In genomic region chr1:119648205-119649111, GRCm38 (mm10) we compare ENCODE assay signal across 8 mouse cellular contexts. TPM values are rescaled to one million over a fixed set of nuclear protein-coding genes. Genes with fewer than 3 reads are reported as not detected.
DNase-seq lines count a peak whose midpoint lies in the region; ATAC-seq lines count a peak whose summit lies in the region.

Epb41l5 (minus strand) TSS chr1:119649000.

- H3K9ac ChIP-seq in lung, embryonic 16.5 days (ENCODE audit: low read length) = peak within 1 kb of the TSS; percentile 76

- peak within 1 kb of the TSS; percentile 81 for H3K4me2 ChIP-seq in lung, embryonic 16.5 days (ENCODE audit: low read depth, low read length)

- peak within 1 kb of the TSS; percentile 95 for H3K27ac ChIP-seq in hindbrain, embryonic 10.5 days
- peak within 1 kb of the TSS; percentile 93 for H3K27ac ChIP-seq in lung, embryonic 16.5 days (ENCODE audit: low read length)

- ATAC-seq in lung, embryonic 16.5 days (ENCODE audit: low read depth) = peak; percentile 95

- no peaks in the 10 kb centered on the region for H3K36me3 ChIP-seq in hindbrain, embryonic 10.5 days
- no peaks in the 10 kb centered on the region for H3K36me3 ChIP-seq in lung, embryonic 16.5 days (ENCODE audit: control insufficient read depth, insufficient read depth, low read length)

- H3K4me1 ChIP-seq in hindbrain, embryonic 10.5 days (replicated peaks) = peaks cover 20% of the 10 kb centered on the region
- H3K4me1 ChIP-seq in lung, embryonic 16.5 days (replicated peaks; ENCODE audit: control insufficient read depth, insufficient read depth, low read length) = peaks cover 13% of the 10 kb centered on the region

- H3K9me3 ChIP-seq in hindbrain, embryonic 10.5 days = no peaks in the 10 kb centered on the region
- no peaks in the 10 kb centered on the region for H3K9me3 ChIP-seq in lung, embryonic 16.5 days (ENCODE audit: control insufficient read depth, low read length)

- H3K4me3 ChIP-seq in hindbrain, embryonic 10.5 days = peak within 1 kb of the TSS; percentile 88
- peak within 1 kb of the TSS; percentile 89 for H3K4me3 ChIP-seq in lung, embryonic 16.5 days (ENCODE audit: low read length)

- peak; percentile 91 for DNase-seq in Muller cell, postnatal 12 days (ENCODE audit: inconsistent ontology term)
- DNase-seq in cerebellum, adult 9-10 months = peak; percentile 68
- peak; percentile 18 to 75 for DNase-seq in frontal cortex, adult 2 months (ENCODE audit: extremely low spot score in 1 of 2, low spot score in 1 of 2)
- peak; percentile 89 for DNase-seq in hindbrain, embryonic 10.5 days (ENCODE audit: low spot score)
- peak; percentile 30 for DNase-seq in layer of hippocampus, adult 9-10 months (ENCODE audit: low spot score)
- DNase-seq in ovary, postnatal 10 days (ENCODE audit: low spot score) = peak; percentile 74
- peak; percentile 80 for DNase-seq in thymus, postnatal 0 days (ENCODE audit: low spot score)

- WGBS in hindbrain, embryonic 10.5 days = under 1% methylated on average over 86 of the region's 86 CpGs
- under 1% methylated on average over 78 of the region's 86 CpGs for WGBS in lung, embryonic 16.5 days

- H3K27me3 ChIP-seq in hindbrain, embryonic 10.5 days (ENCODE audit: insufficient read depth, poor library complexity, severe bottlenecking) = no peaks in the 10 kb centered on the region
- H3K27me3 ChIP-seq in lung, embryonic 16.5 days (ENCODE audit: control insufficient read depth, insufficient read depth, low read depth, low read length) = no peaks in the 10 kb centered on the region

RNA-seq across cellular contexts. Expression of gene Epb41l5, which starts in this region (rescaled TPM):
- 6.1 TPM in 2 replicates for polyA plus RNA-seq in frontal cortex, adult 2 months (2012; rRNA removed)
- 31.8 and 40.4 TPM in 2 replicates for polyA plus RNA-seq in hindbrain, embryonic 10.5 days (2016; fragmentation: Nextera tagmentation; extraction: Ambion mirVana)
- 43.7 and 47.7 TPM in 2 replicates for polyA plus RNA-seq in lung, embryonic 16.5 days (2015; fragmentation: Nextera tagmentation; extraction: Ambion mirVana)
- polyA plus RNA-seq in thymus, postnatal 0 days (2015; fragmentation: Nextera tagmentation; extraction: Ambion mirVana) = 8.1 and 9.8 TPM in 2 replicates

Comparison
In these comparisons a context has a peak if more than half of its experiments do, and no peak if none do; other contexts are left out.
1. Peak in every context shown above with its lines: DNase-seq, ATAC-seq, H3K4me3 ChIP-seq and H3K27ac ChIP-seq.
2. DNase-seq: peak in every context shown above with its lines; median percentile 91 in Muller cell, postnatal 12 days; 89 in hindbrain, embryonic 10.5 days; 80 in thymus, postnatal 0 days; 74 in ovary, postnatal 10 days; 68 in cerebellum, adult 9-10 months; 46 in frontal cortex, adult 2 months; 30 in layer of hippocampus, adult 9-10 months.